Mouse (Mus musculus): Measurements from ENCODE around the gene Cst8. TPM values are rescaled to one million over a fixed set of nuclear protein-coding genes. Genes with fewer than 3 reads are reported as not detected.

Cst8 gene
- polyA plus RNA-seq, 1 experiment = 310 TPM

GRCm38 (mm10) chr2:148789142-148789541 lies 9.4 kb upstream of the Cst8 start, which contains the start of gene Cst12:
Gene Cst12, plus strand, starts transcription at chr2:148789361.
- no peaks in the 10 kb centered on the region for H3K36me3 ChIP-seq (ENCODE audit: control insufficient read depth, insufficient read depth, low read length)
- no peaks in the 10 kb centered on the region for H3K27me3 ChIP-seq (ENCODE audit: control insufficient read depth, insufficient read depth, low read length)

DNA sequence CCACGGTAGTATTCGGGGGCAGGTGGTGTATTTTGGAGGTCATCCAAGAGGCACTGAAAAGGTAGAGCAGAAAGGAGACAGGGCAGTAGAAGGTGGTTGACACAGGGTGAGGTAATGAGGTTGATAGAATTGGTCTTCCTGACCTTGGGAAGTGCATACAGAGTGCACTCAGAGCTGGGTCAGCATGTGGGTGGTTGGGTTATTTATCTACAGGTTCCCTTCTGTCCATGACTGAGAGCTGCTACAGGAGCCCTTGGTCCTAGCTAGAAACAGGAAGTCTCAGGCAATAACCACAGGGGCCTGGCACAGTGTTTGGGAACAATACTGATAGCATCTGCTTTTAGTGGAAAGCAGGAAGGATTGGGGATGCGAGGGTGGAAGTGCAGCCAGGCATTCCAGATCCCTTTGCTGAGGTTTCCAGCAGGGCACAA lies 2.9 kb downstream of the Cst8 start:
- TF ChIP-seq CTCF (IDR thresholded peaks at IDR 0.05; ENCODE audit: control insufficient read depth, insufficient read depth, insufficient replicate concordance, low read depth, low read length) (no peak), POLR2A (IDR thresholded peaks at IDR 0.05; ENCODE audit: control insufficient read depth, low read depth, low read length) (no peak)
- Histone ChIP-seq H3K27me3 (ENCODE audit: control insufficient read depth, insufficient read depth, low read length) (no peaks in the 10 kb centered on the region; the same call in 1 of the 2 replicates), H3K36me3 (ENCODE audit: control insufficient read depth, insufficient read depth, low read length) (no peaks in the 10 kb centered on the region), H3K4me1 (ENCODE audit: control insufficient read depth, insufficient read depth, low read length) (no peaks in the 10 kb centered on the region), H3K27ac (ENCODE audit: control insufficient read depth, insufficient read depth, low read depth, low read length) (peak overlapping the region; percentile 32; the same call in 1 of the 2 replicates), H3K4me3 (ENCODE audit: control insufficient read depth, low read depth, low read length) (peak overlapping the region; percentile 54)

More at GRCm38 (mm10) chr2:148789142-148789541, 9.4 kb upstream of the Cst8 start, which contains the start of gene Cst12:
- H3K27ac ChIP-seq (ENCODE audit: control insufficient read depth, insufficient read depth, low read depth, low read length) = peak within 1 kb of the TSS; percentile 67
- TF ChIP-seq CTCF (IDR thresholded peaks at IDR 0.05; ENCODE audit: control insufficient read depth, insufficient read depth, insufficient replicate concordance, low read depth, low read length) = no peak
- TF ChIP-seq POLR2A (IDR thresholded peaks at IDR 0.05; ENCODE audit: control insufficient read depth, low read depth, low read length) = peak; percentile 59; the same call in 1 of the 2 replicates
- H3K4me3 ChIP-seq (ENCODE audit: control insufficient read depth, low read depth, low read length) = peak within 1 kb of the TSS; percentile 70
- no peaks in the 10 kb centered on the region; the same call in 1 of the 2 replicates for H3K4me1 ChIP-seq (ENCODE audit: control insufficient read depth, insufficient read depth, low read length)

- Histone ChIP-seq H3K27me3 (ENCODE audit: control insufficient read depth, insufficient read depth, low read length) (no peaks in the 10 kb centered on the region), H3K27ac (ENCODE audit: control insufficient read depth, insufficient read depth, low read depth, low read length) (no peak overlapping the region), H3K4me1 (ENCODE audit: control insufficient read depth, insufficient read depth, low read length) (no peaks in the 10 kb centered on the region), H3K4me3 (ENCODE audit: control insufficient read depth, low read depth, low read length) (no peak overlapping the region), H3K36me3 (ENCODE audit: control insufficient read depth, insufficient read depth, low read length) (no peaks in the 10 kb centered on the region)
- TF ChIP-seq POLR2A (IDR thresholded peaks at IDR 0.05; ENCODE audit: control insufficient read depth, low read depth, low read length) (no peak), CTCF (IDR thresholded peaks at IDR 0.05; ENCODE audit: control insufficient read depth, insufficient read depth, insufficient replicate concordance, low read depth, low read length) (no peak)
Observed at GRCm38 (mm10) chr2:148806696-148807095, 8.1 kb downstream of the Cst8 start.

DNA sequence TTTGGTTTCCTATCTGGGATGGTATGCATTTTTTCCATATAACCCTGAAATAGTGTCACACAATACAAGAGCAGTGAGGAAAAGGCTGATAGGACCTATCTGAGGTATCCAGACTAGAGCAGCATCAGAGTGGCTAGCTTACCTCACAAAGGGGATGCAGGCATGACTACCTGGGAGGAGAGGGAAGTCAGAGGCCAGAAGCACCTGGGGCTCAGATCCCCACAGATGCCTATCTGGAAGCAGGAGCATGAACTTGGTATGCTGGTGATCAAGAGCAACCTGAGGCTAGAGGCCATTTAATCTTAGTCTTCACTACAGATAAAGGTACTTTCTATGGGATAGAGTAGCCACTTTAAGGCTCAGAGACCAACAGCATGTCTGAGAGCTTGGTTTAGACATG lies 21.3 kb downstream of the Cst8 start, which contains the start of gene Cst13:
Gene Cst13, plus strand, starts transcription at position 173 of the 400 bp plus-strand sequence.
- TF ChIP-seq POLR2A (IDR thresholded peaks at IDR 0.05; ENCODE audit: control insufficient read depth, low read depth, low read length) = peak; percentile 63; the same call in 1 of the 2 replicates
- TF ChIP-seq CTCF (IDR thresholded peaks at IDR 0.05; ENCODE audit: control insufficient read depth, insufficient read depth, insufficient replicate concordance, low read depth, low read length) = no peak
- H3K27ac ChIP-seq (ENCODE audit: control insufficient read depth, insufficient read depth, low read depth, low read length) = no peak within 1 kb of the TSS

GRCm38 (mm10) chr2:148825986-148826385 lies 27.4 kb downstream of the Cst8 start:
- TF ChIP-seq POLR2A (IDR thresholded peaks at IDR 0.05; ENCODE audit: control insufficient read depth, low read depth, low read length) = no peak
- no peak for TF ChIP-seq CTCF (IDR thresholded peaks at IDR 0.05; ENCODE audit: control insufficient read depth, insufficient read depth, insufficient replicate concordance, low read depth, low read length)
- no peaks in the 10 kb centered on the region for H3K4me1 ChIP-seq (ENCODE audit: control insufficient read depth, insufficient read depth, low read length)
- H3K36me3 ChIP-seq (ENCODE audit: control insufficient read depth, insufficient read depth, low read length) = no peaks in the 10 kb centered on the region
- no peak overlapping the region for H3K27ac ChIP-seq (ENCODE audit: control insufficient read depth, insufficient read depth, low read depth, low read length)
- no peaks in the 10 kb centered on the region for H3K27me3 ChIP-seq (ENCODE audit: control insufficient read depth, insufficient read depth, low read length)
- H3K4me3 ChIP-seq (ENCODE audit: control insufficient read depth, low read depth, low read length) = no peak overlapping the region

More for the DNA sequence above, 21.3 kb downstream of the Cst8 start, which contains the start of gene Cst13:
- Histone ChIP-seq H3K4me1 (ENCODE audit: control insufficient read depth, insufficient read depth, low read length) (no peaks in the 10 kb centered on the region), H3K4me3 (ENCODE audit: control insufficient read depth, low read depth, low read length) (peak within 1 kb of the TSS; percentile 86), H3K36me3 (ENCODE audit: control insufficient read depth, insufficient read depth, low read length) (no peaks in the 10 kb centered on the region), H3K27me3 (ENCODE audit: control insufficient read depth, insufficient read depth, low read length) (no peaks in the 10 kb centered on the region)

GRCm38 (mm10) chr2:148834912-148835311 lies 36.3 kb downstream of the Cst8 start, which contains the start of gene Cst9:
Gene Cst9, plus strand, starts transcription at chr2:148835147.
- Histone ChIP-seq H3K4me1 (ENCODE audit: control insufficient read depth, insufficient read depth, low read length) (no peaks in the 10 kb centered on the region), H3K36me3 (ENCODE audit: control insufficient read depth, insufficient read depth, low read length) (no peaks in the 10 kb centered on the region), H3K27me3 (ENCODE audit: control insufficient read depth, insufficient read depth, low read length) (no peaks in the 10 kb centered on the region), H3K4me3 (ENCODE audit: control insufficient read depth, low read depth, low read length) (peak within 1 kb of the TSS; percentile 29; the same call in 1 of the 2 replicates), H3K27ac (ENCODE audit: control insufficient read depth, insufficient read depth, low read depth, low read length) (peak within 1 kb of the TSS; percentile 57)
- no peak for TF ChIP-seq POLR2A (IDR thresholded peaks at IDR 0.05; ENCODE audit: control insufficient read depth, low read depth, low read length)
- no peak for TF ChIP-seq CTCF (IDR thresholded peaks at IDR 0.05; ENCODE audit: control insufficient read depth, insufficient read depth, insufficient replicate concordance, low read depth, low read length)

DNA sequence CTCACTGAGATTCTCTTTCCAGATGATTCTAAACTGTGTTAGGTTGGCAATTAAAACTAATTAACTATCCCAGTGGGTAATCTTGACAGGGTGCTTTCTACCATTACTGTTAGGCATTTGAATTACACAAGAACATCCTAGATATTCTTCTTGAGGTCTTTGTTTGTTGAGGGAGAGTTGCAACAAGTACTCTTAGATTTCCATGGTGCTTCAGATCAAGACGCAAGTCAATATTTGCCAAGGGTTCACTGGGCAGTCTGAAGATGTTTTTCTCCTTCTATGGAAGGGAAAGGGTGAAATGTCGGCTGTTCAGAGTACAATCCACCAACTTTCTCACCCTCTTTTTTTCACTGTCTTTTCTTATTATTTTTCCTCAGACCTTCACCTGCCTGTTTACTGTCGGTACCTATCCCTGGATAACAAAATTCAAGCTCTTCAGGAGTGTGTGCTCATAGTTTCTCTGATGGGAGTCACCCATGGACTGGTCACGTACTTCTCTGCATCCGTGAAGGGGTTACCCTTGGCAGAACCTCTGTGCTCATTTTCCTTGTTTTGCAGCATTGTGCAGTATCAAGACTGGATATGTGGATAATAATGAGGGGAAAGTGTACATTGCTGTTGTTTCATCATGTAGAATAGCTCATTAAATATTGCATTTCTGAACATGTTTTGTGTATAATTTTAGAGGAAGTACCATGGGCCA lies 39.6 kb downstream of the Cst8 start:
- H3K36me3 ChIP-seq (ENCODE audit: control insufficient read depth, insufficient read depth, low read length) = no peaks in the 10 kb centered on the region
- no peak overlapping the region for H3K27ac ChIP-seq (ENCODE audit: control insufficient read depth, insufficient read depth, low read depth, low read length)
- no peaks in the 10 kb centered on the region for H3K27me3 ChIP-seq (ENCODE audit: control insufficient read depth, insufficient read depth, low read length)
- no peak overlapping the region for H3K4me3 ChIP-seq (ENCODE audit: control insufficient read depth, low read depth, low read length)
- TF ChIP-seq POLR2A (IDR thresholded peaks at IDR 0.05; ENCODE audit: control insufficient read depth, low read depth, low read length) (no peak), CTCF (IDR thresholded peaks at IDR 0.05; ENCODE audit: control insufficient read depth, insufficient read depth, insufficient replicate concordance, low read depth, low read length) (no peak)
- H3K4me1 ChIP-seq (ENCODE audit: control insufficient read depth, insufficient read depth, low read length) = no peaks in the 10 kb centered on the region
